Mouse (Mus musculus): ENCODE measurements around the gene Serp2. TPM values are rescaled to one million over a fixed set of nuclear protein-coding genes. Genes with fewer than 3 reads are reported as not detected.

Gene Serp2
- polyA plus RNA-seq (2012; rRNA removed): 1.0 and 2.0 TPM in 2 replicates

DNA sequence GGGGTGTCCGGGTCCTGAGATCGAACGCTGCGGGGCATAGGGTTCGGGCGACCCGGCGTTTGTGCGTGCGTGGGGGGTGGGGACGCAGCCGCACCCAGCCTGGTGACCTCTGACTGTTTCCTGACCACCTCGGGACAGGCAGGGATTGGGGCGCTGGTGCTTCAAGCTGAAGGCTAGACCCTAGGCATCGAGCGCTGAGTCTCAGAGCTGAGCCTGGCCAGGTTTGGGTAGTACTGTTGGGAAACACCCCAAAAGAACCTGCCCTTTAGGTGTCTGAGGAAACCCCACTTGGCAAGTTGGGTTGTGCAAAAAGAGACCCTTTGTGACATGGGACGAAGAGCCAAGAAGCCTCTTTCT lies at the start of gene Serp2:
Gene Serp2 (minus strand): TSS at position 38 of the 357 bp plus-strand sequence.
- 15% methylated on average over 17 of the region's 17 CpGs for WGBS
- no peak within 1 kb of the TSS for H3K27ac ChIP-seq (ENCODE audit: insufficient read depth, low read depth, low read length)

GRCm38 (mm10) chr14:76605931-76606534 lies 49.3 kb upstream of the Serp2 start:
- H3K27ac ChIP-seq (ENCODE audit: insufficient read depth, low read depth, low read length): no peak overlapping the region
- 74% methylated on average over 13 of the region's 13 CpGs for WGBS
- H3K36me3 ChIP-seq (ENCODE audit: control insufficient read depth, insufficient read depth, low read length): no peaks in the 10 kb centered on the region
- H3K4me1 ChIP-seq (ENCODE audit: control insufficient read depth, insufficient read depth, low read length): 0 out of 2 replicates have a peak, but pooled peaks cover 2% of the 10 kb centered on the region
- H3K27me3 ChIP-seq (replicated peaks; ENCODE audit: control insufficient read depth, insufficient read depth, low read length): no peaks in the 10 kb centered on the region
- TF ChIP-seq CTCF (conservative IDR thresholded peaks at IDR 0.05; ENCODE audit: insufficient read depth, insufficient read length, low read depth, low read length) (no peak), POLR2A (IDR thresholded peaks at IDR 0.05; ENCODE audit: low read depth, low read length) (no peak)
- DNase-seq: no peak
- no peak overlapping the region for H3K4me3 ChIP-seq (ENCODE audit: insufficient read depth, low read depth, low read length)

More for the DNA sequence above, at the start of gene Serp2:
- TF ChIP-seq CTCF (conservative IDR thresholded peaks at IDR 0.05; ENCODE audit: insufficient read depth, insufficient read length, low read depth, low read length): no peak
- TF ChIP-seq POLR2A (IDR thresholded peaks at IDR 0.05; ENCODE audit: low read depth, low read length): no peak
- Histone ChIP-seq H3K4me1 (ENCODE audit: control insufficient read depth, insufficient read depth, low read length) (no peaks in the 10 kb centered on the region), H3K4me3 (ENCODE audit: insufficient read depth, low read depth, low read length) (peak within 1 kb of the TSS; percentile 59), H3K27me3 (replicated peaks; ENCODE audit: control insufficient read depth, insufficient read depth, low read length) (no peaks in the 10 kb centered on the region), H3K36me3 (ENCODE audit: control insufficient read depth, insufficient read depth, low read length) (no peaks in the 10 kb centered on the region)
- DNase-seq: no peak

GRCm38 (mm10) chr14:76604012-76604411 lies 47.3 kb upstream of the Serp2 start:
- 70% methylated on average over 6 of the region's 6 CpGs for WGBS
- Histone ChIP-seq H3K4me3 (ENCODE audit: insufficient read depth, low read depth, low read length) (no peak overlapping the region), H3K36me3 (ENCODE audit: control insufficient read depth, insufficient read depth, low read length) (no peaks in the 10 kb centered on the region), H3K27ac (ENCODE audit: insufficient read depth, low read depth, low read length) (no peak overlapping the region), H3K4me1 (ENCODE audit: control insufficient read depth, insufficient read depth, low read length) (no peaks in the 10 kb centered on the region), H3K27me3 (replicated peaks; ENCODE audit: control insufficient read depth, insufficient read depth, low read length) (no peaks in the 10 kb centered on the region)
- no peak for DNase-seq
- no peak for TF ChIP-seq POLR2A (IDR thresholded peaks at IDR 0.05; ENCODE audit: low read depth, low read length)
- no peak for TF ChIP-seq CTCF (conservative IDR thresholded peaks at IDR 0.05; ENCODE audit: insufficient read depth, insufficient read length, low read depth, low read length)

DNA sequence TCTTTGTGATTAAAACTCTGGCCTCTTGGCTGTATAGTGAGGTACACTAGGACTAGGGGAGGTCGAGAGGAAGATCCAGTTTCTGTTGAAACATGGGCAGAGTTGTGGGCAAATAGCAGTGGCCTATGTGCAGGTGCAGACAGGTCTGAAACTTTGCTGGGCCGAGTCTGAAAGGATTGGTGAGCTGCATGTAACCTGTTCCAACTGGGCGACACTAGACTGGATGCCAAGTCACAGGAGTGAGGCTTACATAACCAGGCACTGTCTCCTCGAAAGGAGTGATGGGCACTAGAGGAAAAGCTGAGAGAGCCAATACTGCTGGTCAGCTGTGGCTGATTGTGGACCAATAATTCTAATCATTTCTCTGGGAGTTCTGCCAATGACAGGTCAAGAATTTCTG lies 45.0 kb upstream of the Serp2 start:
- WGBS: 59% methylated on average over 4 of the region's 4 CpGs
- no peaks in the 10 kb centered on the region for H3K27me3 ChIP-seq (replicated peaks; ENCODE audit: control insufficient read depth, insufficient read depth, low read length)
- no peak for TF ChIP-seq POLR2A (IDR thresholded peaks at IDR 0.05; ENCODE audit: low read depth, low read length)
- TF ChIP-seq CTCF (conservative IDR thresholded peaks at IDR 0.05; ENCODE audit: insufficient read depth, insufficient read length, low read depth, low read length): no peak
- no peaks in the 10 kb centered on the region for H3K36me3 ChIP-seq (ENCODE audit: control insufficient read depth, insufficient read depth, low read length)
- DNase-seq: peak; percentile 82
- H3K4me3 ChIP-seq (ENCODE audit: insufficient read depth, low read depth, low read length): no peak overlapping the region
- H3K27ac ChIP-seq (ENCODE audit: insufficient read depth, low read depth, low read length): no peak overlapping the region
- no peaks in the 10 kb centered on the region for H3K4me1 ChIP-seq (ENCODE audit: control insufficient read depth, insufficient read depth, low read length)

- no peak for DNase-seq
- Histone ChIP-seq H3K27me3 (replicated peaks; ENCODE audit: control insufficient read depth, insufficient read depth, low read length) (no peaks in the 10 kb centered on the region), H3K4me3 (ENCODE audit: insufficient read depth, low read depth, low read length) (no peak overlapping the region), H3K4me1 (ENCODE audit: control insufficient read depth, insufficient read depth, low read length) (no peaks in the 10 kb centered on the region), H3K27ac (ENCODE audit: insufficient read depth, low read depth, low read length) (no peak overlapping the region), H3K36me3 (ENCODE audit: control insufficient read depth, insufficient read depth, low read length) (no peaks in the 10 kb centered on the region)
- 74% methylated on average over 3 of the region's 3 CpGs for WGBS
- no peak for TF ChIP-seq CTCF (conservative IDR thresholded peaks at IDR 0.05; ENCODE audit: insufficient read depth, insufficient read length, low read depth, low read length)
- no peak for TF ChIP-seq POLR2A (IDR thresholded peaks at IDR 0.05; ENCODE audit: low read depth, low read length)
These were observed 43.7 kb upstream of the Serp2 start for GRCm38 (mm10) chr14:76600391-76600790.

GRCm38 (mm10) chr14:76599706-76600105 lies 43.0 kb upstream of the Serp2 start:
- Histone ChIP-seq H3K27ac (ENCODE audit: insufficient read depth, low read depth, low read length) (no peak overlapping the region), H3K36me3 (ENCODE audit: control insufficient read depth, insufficient read depth, low read length) (no peaks in the 10 kb centered on the region), H3K27me3 (replicated peaks; ENCODE audit: control insufficient read depth, insufficient read depth, low read length) (no peaks in the 10 kb centered on the region), H3K4me1 (ENCODE audit: control insufficient read depth, insufficient read depth, low read length) (no peaks in the 10 kb centered on the region), H3K4me3 (ENCODE audit: insufficient read depth, low read depth, low read length) (no peak overlapping the region)
- no peak for DNase-seq
- TF ChIP-seq CTCF (conservative IDR thresholded peaks at IDR 0.05; ENCODE audit: insufficient read depth, insufficient read length, low read depth, low read length): no peak
- TF ChIP-seq POLR2A (IDR thresholded peaks at IDR 0.05; ENCODE audit: low read depth, low read length): no peak
- WGBS: 79% methylated on average over 4 of the region's 4 CpGs

DNA sequence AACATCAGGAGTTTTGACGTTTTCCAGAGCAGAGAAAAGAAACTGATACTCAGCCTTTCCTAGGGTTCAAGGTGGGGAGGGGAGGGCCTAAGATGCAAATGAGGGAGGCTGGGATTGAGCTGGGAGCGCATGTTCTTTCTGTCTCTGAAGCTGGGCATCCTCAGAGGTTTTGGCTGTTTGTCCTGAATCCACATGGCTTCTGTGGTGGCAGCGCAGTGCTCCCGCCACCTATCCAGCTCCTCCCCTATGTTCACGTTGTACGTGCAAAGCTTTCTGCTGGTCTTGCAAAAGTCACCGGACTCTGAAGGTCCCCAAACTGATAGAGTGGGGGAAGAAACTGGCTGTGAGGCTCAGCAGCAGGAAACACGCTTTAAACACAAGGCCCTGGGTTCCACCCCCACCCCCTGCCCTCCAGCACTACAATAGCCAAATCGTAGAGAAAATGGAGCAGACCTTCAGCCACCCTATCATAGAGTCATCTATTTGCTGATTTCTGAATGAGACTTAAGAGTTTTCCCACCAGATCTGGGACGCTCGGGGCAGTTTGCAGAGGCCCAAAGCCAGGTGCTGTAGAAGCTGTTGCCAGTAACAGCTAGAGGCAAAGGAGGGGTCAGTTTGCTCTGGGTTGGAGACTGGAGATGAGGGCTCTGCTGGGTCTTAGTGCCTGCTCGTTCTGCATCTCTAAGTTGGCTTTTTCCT lies 42.0 kb upstream of the Serp2 start:
- no peak overlapping the region for H3K27ac ChIP-seq (ENCODE audit: insufficient read depth, low read depth, low read length)
- TF ChIP-seq CTCF (conservative IDR thresholded peaks at IDR 0.05; ENCODE audit: insufficient read depth, insufficient read length, low read depth, low read length): no peak
- no peak for TF ChIP-seq POLR2A (IDR thresholded peaks at IDR 0.05; ENCODE audit: low read depth, low read length)

More for the DNA sequence above, 42.0 kb upstream of the Serp2 start:
- WGBS: 12% methylated on average over 12 of the region's 12 CpGs
- H3K4me1 ChIP-seq (ENCODE audit: control insufficient read depth, insufficient read depth, low read length): no peaks in the 10 kb centered on the region
- H3K36me3 ChIP-seq (ENCODE audit: control insufficient read depth, insufficient read depth, low read length): no peaks in the 10 kb centered on the region
- H3K27me3 ChIP-seq (replicated peaks; ENCODE audit: control insufficient read depth, insufficient read depth, low read length): no peaks in the 10 kb centered on the region
- H3K4me3 ChIP-seq (ENCODE audit: insufficient read depth, low read depth, low read length): no peak overlapping the region
- DNase-seq: peak; percentile 45
